Mouse (Mus musculus): Measurements from ENCODE around the gene Fndc3b.

GRCm38 (mm10) chr3:27637046-27637661 is 74.0 kb downstream of the Fndc3b start:
- TF ChIP-seq CHD1 (IDR thresholded peaks at IDR 0.05; ENCODE audit: low read depth, low read length) (no peak), MAFK (IDR thresholded peaks at IDR 0.05; ENCODE audit: insufficient replicate concordance, low read length) (no peak), ZNF384 (IDR thresholded peaks at IDR 0.05; ENCODE audit: low read depth, low read length) (no peak), POLR2A (IDR thresholded peaks at IDR 0.05; ENCODE audit: low read depth, low read length) (no peak), CHD2 (IDR thresholded peaks at IDR 0.05; ENCODE audit: low read length) (no peak), CTCF (conservative IDR thresholded peaks at IDR 0.05 in 1 of 2, IDR thresholded peaks at IDR 0.05 in 1 of 2; ENCODE audit: low read depth in 2 of 2, low read length in 2 of 2) (no peak), EP300 (IDR thresholded peaks at IDR 0.05; ENCODE audit: low read length) (no peak), NELFE (IDR thresholded peaks at IDR 0.05; ENCODE audit: low read depth, low read length) (no peak), SIN3A (IDR thresholded peaks at IDR 0.05; ENCODE audit: low read length) (no peak), USF2 (conservative IDR thresholded peaks at IDR 0.05; ENCODE audit: low read depth, low read length) (no peak), MAX (IDR thresholded peaks at IDR 0.05; ENCODE audit: low read length) (no peak), ZC3H11A (IDR thresholded peaks at IDR 0.05; ENCODE audit: low read depth, low read length) (no peak), MAZ (IDR thresholded peaks at IDR 0.05; ENCODE audit: low read depth, low read length) (no peak), POLR2AphosphoS2 (IDR thresholded peaks at IDR 0.05; ENCODE audit: low read depth, low read length) (no peak)
